29 mouse cellular contexts compared by ENCODE assay signal in the genomic region with DNA sequence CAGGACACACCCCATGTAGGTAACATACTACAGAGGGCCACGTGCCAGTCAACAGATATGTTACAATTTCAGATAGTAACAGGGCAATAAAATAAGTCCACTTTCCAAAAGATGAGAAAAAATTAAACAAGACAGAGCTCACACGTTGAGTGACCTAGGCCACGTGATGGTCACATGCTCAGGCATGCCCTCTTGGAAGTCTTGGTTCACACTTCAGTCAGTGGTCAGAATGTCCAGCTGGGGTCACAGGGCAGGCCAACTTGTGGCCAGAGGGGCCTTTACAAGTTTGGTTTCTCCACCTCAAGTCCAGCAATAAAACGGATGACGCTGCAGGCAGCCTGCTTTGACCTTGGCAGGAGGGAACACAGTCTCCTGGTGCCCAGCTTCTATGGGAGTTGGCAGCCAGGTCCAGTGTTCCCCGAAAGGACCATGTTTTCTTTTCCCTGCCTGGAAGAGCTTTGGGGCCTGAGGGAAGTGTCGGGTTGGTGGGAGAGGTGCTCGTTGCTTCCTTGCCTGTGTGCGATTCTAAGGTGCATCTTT. TPM values are rescaled to one million over a fixed set of nuclear protein-coding genes. Genes with fewer than 3 reads are reported as not detected.
DNase-seq lines count a peak whose midpoint lies in the region; ATAC-seq lines count a peak whose summit lies in the region.
"Had no signal": no experiment of that assay in that cellular context is flagged by ENCODE, and none has a peak within 500 bp of the region (broad histone marks: within the 10 kb centered on the region; RNA-seq: fewer than 3 reads in every experiment).

No protein-coding gene starts in this region.

- H3K36me3 ChIP-seq in heart, embryonic 12.5 days, result no peaks in the 10 kb centered on the region
- H3K36me3 ChIP-seq: heart, embryonic 10.5 days; hindbrain, embryonic 12.5 days; intestine, embryonic 15.5 days; limb, embryonic 13.5 days; liver, embryonic 13.5 days; neural tube, embryonic 12.5 days had no signal

- ATAC-seq in heart, embryonic 12.5 days (ENCODE audit: insufficient number of reproducible peaks, low FRiP score), result no peak
- ATAC-seq: CD4-positive, CD25-positive, alpha-beta regulatory T cell, adult 4 months; forebrain, embryonic 13.5 days; hindbrain, postnatal 0 days; intestine, embryonic 15.5 days had no signal

- no peak overlapping the region for H3K4me2 ChIP-seq in heart, embryonic 12.5 days
- H3K4me2 ChIP-seq: forebrain, embryonic 13.5 days; hindbrain, embryonic 12.5 days; intestine, embryonic 15.5 days; limb, embryonic 13.5 days; liver, embryonic 13.5 days; neural tube, embryonic 12.5 days had no signal

- 84% methylated on average over 9 of the region's 9 CpGs for WGBS in heart, embryonic 12.5 days

- H3K4me1 ChIP-seq in heart, embryonic 12.5 days (replicated peaks), result peaks cover 32% of the 10 kb centered on the region
- H3K4me1 ChIP-seq: intestine, embryonic 15.5 days; neural tube, embryonic 12.5 days had no signal

- H3K27ac ChIP-seq in heart, embryonic 12.5 days (ENCODE audit: poor library complexity, severe bottlenecking), result no peak overlapping the region
- H3K27ac ChIP-seq: forebrain, embryonic 13.5 days; heart, embryonic 10.5 days; hindbrain, embryonic 12.5 days; hindbrain, postnatal 0 days; intestine, embryonic 15.5 days; kidney, postnatal 0 days; layer of hippocampus, adult 2 months; left cerebral cortex, adult 2 months; limb, embryonic 13.5 days; liver, embryonic 13.5 days; neural tube, embryonic 12.5 days had no signal

- H3K27me3 ChIP-seq in heart, embryonic 12.5 days (replicated peaks), result peaks cover 57% of the 10 kb centered on the region
- H3K27me3 ChIP-seq: forebrain, embryonic 13.5 days; intestine, embryonic 15.5 days; limb, embryonic 13.5 days; liver, embryonic 13.5 days; neural tube, embryonic 12.5 days had no signal

- no peaks in the 10 kb centered on the region for H3K9me3 ChIP-seq in heart, embryonic 12.5 days (replicated peaks)
- H3K9me3 ChIP-seq: forebrain, embryonic 13.5 days; heart, embryonic 10.5 days; hindbrain, embryonic 12.5 days; intestine, embryonic 15.5 days; limb, embryonic 13.5 days; liver, embryonic 13.5 days; neural tube, embryonic 12.5 days had no signal

- no peak overlapping the region for H3K9ac ChIP-seq in heart, embryonic 12.5 days
- H3K9ac ChIP-seq: forebrain, embryonic 13.5 days; hindbrain, embryonic 12.5 days; intestine, embryonic 15.5 days; limb, embryonic 13.5 days; liver, embryonic 13.5 days; neural tube, embryonic 12.5 days had no signal

- DNase-seq in adrenal gland, adult (ENCODE audit: inconsistent age in 2 of 2, low spot score in 1 of 2), result peak; percentile 48 to 80
- DNase-seq in adrenal gland, adult 18-20 months (ENCODE audit: low spot score in 2 of 2), result no peak
- peak; percentile 2 to 7 for DNase-seq in kidney, adult 8-10 months
- DNase-seq in kidney, postnatal 10 days, result no peak
- peak; percentile 51 for DNase-seq in 3134 (ENCODE audit: extremely low read depth, insufficient read length, low spot score)
- DNase-seq in adrenal gland, postnatal 25 days, result peak; percentile 21
- DNase-seq in left cerebral cortex, adult 8-10 months (ENCODE audit: low spot score in 2 of 2), result no peak
- DNase-seq: cerebellum, adult 8-10 months; cerebellum, postnatal 25 days; gastrocnemius, postnatal 14 days; heart, postnatal 36 days; liver, embryonic 13.5 days; lung, adult 2 months; lung, postnatal 10 days; midbrain, embryonic 14.5 days; thymus, adult 2 months; thymus, postnatal 36 days had no signal

- H3K4me3 ChIP-seq in heart, embryonic 12.5 days, result no peak overlapping the region
- H3K4me3 ChIP-seq: forebrain, embryonic 13.5 days; heart, embryonic 10.5 days; hindbrain, embryonic 12.5 days; intestine, embryonic 15.5 days; layer of hippocampus, adult 2 months; left cerebral cortex, adult 2 months; limb, embryonic 13.5 days; liver, embryonic 13.5 days; neural tube, embryonic 12.5 days had no signal

RNA-seq across cellular contexts. Expression of gene Runx1, which starts 46.0 kb away (rescaled TPM):
- 1 to 10 TPM; 3.5 to 4.5 TPM for total RNA-seq in adrenal gland, adult 18-20 months (2021)
- 3.7 and 5.6 TPM in 2 replicates for total RNA-seq in adrenal gland, postnatal 25 days (2021)
- 1.3 and 1.5 TPM in 2 replicates for polyA plus RNA-seq in heart, embryonic 12.5 days (2016; fragmentation: Nextera tagmentation; extraction: Ambion mirVana)
- total RNA-seq in left cerebral cortex, adult 8-10 months (2022), result 1 to 10 TPM in 3 of 4 experiments, under 1 TPM in 1; 0.87 to 6.6 (median 2.4) TPM

Comparison
In these comparisons a context has a peak if more than half of its experiments do, and no peak if none do; other contexts are left out.
1. DNase-seq: peak in adrenal gland, adult (2 of 2), kidney, adult 8-10 months (2 of 2), 3134 (single experiment) and adrenal gland, postnatal 25 days (single experiment); none in adrenal gland, adult 18-20 months (0 of 2), kidney, postnatal 10 days (single experiment) and left cerebral cortex, adult 8-10 months (0 of 2).